Mouse (Mus musculus) c-Kit-positive CD71-negative TER-119-negative erythroid progenitor cells, embryonic 14.5 days (primary cell): ENCODE measurements around the gene Olfr222.
A peak's percentile ranks its signal among the peaks of the same experiment; 100 is the strongest.
"Not testable (repeated sequence)": the region's sequence is repeated elsewhere in the genome, so short reads cannot be mapped to it uniquely, and the experiment has no call there.

Experiments
- DNase-seq: peaks from one replicate; pipeline ENCODE4 v3.0.0-alpha.2; 2013; ENCODE audit warnings: low read depth

The Olfr222 gene

GRCm38 (mm10) chr11:59576135-59576534, at the start of gene Olfr222:
Gene Olfr222, minus strand, starts transcription at chr11:59576235.
- DNase-seq: not testable (repeated sequence)

- peak; percentile 57 for DNase-seq
These were observed 48.1 kb upstream of the Olfr222 start for GRCm38 (mm10) chr11:59624017-59624630.

- no peak for DNase-seq
These were observed 46.2 kb upstream of the Olfr222 start for GRCm38 (mm10) chr11:59622214-59622613.

- DNase-seq: not testable (repeated sequence)
These were observed 41.0 kb upstream of the Olfr222 start for GRCm38 (mm10) chr11:59616986-59617385.

- DNase-seq: no peak
These were observed 38.1 kb upstream of the Olfr222 start for GRCm38 (mm10) chr11:59614120-59614519.

- no peak for DNase-seq
These were observed 35.6 kb upstream of the Olfr222 start for GRCm38 (mm10) chr11:59611646-59612045.

GRCm38 (mm10) chr11:59602287-59602686, 26.3 kb upstream of the Olfr222 start:
- no peak for DNase-seq

- no peak for DNase-seq
These were observed 24.8 kb upstream of the Olfr222 start for GRCm38 (mm10) chr11:59600872-59601271.

GRCm38 (mm10) chr11:59599211-59599610, 23.2 kb upstream of the Olfr222 start:
- no peak for DNase-seq

GRCm38 (mm10) chr11:59596950-59597349, 20.9 kb upstream of the Olfr222 start:
- no peak for DNase-seq

GRCm38 (mm10) chr11:59596091-59596490, 20.1 kb upstream of the Olfr222 start:
- DNase-seq: no peak

- no peak for DNase-seq
These were observed 17.2 kb upstream of the Olfr222 start, which contains the start of gene Olfr223 for GRCm38 (mm10) chr11:59593189-59593588. Gene Olfr223, minus strand, starts transcription at chr11:59593289.

- DNase-seq: no peak
These were observed 13.5 kb upstream of the Olfr222 start for GRCm38 (mm10) chr11:59589496-59589895.

GRCm38 (mm10) chr11:59584539-59584938, 8.5 kb upstream of the Olfr222 start:
- peak; percentile 28 for DNase-seq

GRCm38 (mm10) chr11:59575726-59576125, 309 bp downstream of the Olfr222 start:
- DNase-seq: no peak

- DNase-seq: peak; percentile 20
These were observed 6.7 kb downstream of the Olfr222 start for GRCm38 (mm10) chr11:59569306-59569705.

- DNase-seq: no peak
These were observed 13.2 kb downstream of the Olfr222 start for GRCm38 (mm10) chr11:59562837-59563236.

GRCm38 (mm10) chr11:59562336-59562735, 13.7 kb downstream of the Olfr222 start:
- DNase-seq: no peak

- no peak for DNase-seq
These were observed 15.1 kb downstream of the Olfr222 start for GRCm38 (mm10) chr11:59560906-59561305.

- no peak for DNase-seq
These were observed 21.5 kb downstream of the Olfr222 start for GRCm38 (mm10) chr11:59554535-59554934.

GRCm38 (mm10) chr11:59554127-59554526, 21.9 kb downstream of the Olfr222 start:
- DNase-seq: no peak

GRCm38 (mm10) chr11:59544005-59544404, 32.0 kb downstream of the Olfr222 start:
- DNase-seq: no peak

- DNase-seq: no peak
These were observed 32.7 kb downstream of the Olfr222 start for GRCm38 (mm10) chr11:59543376-59543775.

GRCm38 (mm10) chr11:59542442-59542841, 33.6 kb downstream of the Olfr222 start:
- DNase-seq: no peak
